Mouse (Mus musculus): ENCODE measurements at regions not wholly inside any gene's neighbourhood (a gene's known extent, or its start where the extent isn't known, plus 50 kb on each side); places are given as distances from the start of the nearest gene placed in this dataset.

DNA sequence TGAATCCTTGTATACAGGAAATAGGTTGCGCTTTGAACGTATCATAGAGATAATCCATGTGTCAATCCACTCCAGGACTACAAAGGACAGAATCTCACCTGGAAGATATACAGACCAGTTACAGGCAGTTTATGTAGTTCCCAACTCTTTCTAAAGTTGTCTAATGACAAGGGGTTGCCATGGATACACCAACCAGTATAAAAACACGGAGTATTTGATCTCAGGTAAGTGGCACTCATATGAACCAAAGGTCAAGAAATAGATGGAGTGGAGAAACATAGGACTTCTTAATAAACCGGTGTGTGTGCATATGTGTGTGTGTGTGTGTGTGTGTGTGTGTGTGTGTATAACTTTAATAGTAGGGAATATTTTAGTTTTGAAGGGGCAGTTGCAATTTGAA, 266.0 kb upstream of the Arrdc4 start:
- Histone ChIP-seq H3K27ac (replicated peaks) (no peak overlapping the region), H3K9ac (no peak overlapping the region), H3K36me3 (no peaks in the 10 kb centered on the region), H3K27me3 (replicated peaks) (no peaks in the 10 kb centered on the region), H3K9me3 (no peaks in the 10 kb centered on the region), H3K4me3 (no peak overlapping the region), H3K4me1 (peaks cover 3% of the 10 kb centered on the region; the same call in 1 of the 2 replicates), H3K4me2 (no peak overlapping the region)
- 74% methylated on average over 4 of the region's 4 CpGs for WGBS
- no peak for ATAC-seq (ENCODE audit: extremely low read depth, insufficient number of reproducible peaks, low FRiP score, low TSS enrichment)

DNA sequence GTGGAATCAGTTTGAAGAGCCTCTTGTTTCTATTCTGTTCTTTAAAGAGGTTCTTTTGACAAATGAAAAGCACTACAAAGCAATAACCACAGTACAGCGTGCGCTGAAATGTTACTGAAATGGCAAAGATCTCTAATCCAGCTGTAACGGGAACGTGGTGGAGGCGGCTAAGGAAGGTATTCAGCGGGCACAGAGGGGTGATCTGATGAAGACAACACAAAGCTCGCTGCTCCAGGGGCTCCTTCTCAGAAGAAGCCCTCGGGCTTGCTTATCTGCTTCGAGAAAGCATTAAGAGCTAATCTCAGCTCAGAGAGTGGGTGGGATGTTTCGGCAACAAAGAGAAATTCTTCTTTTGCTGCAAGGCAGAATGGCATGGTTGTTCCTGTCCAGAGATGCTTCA, 258.2 kb upstream of the Arrdc4 start:
- 54% methylated on average over 10 of the region's 10 CpGs for WGBS
- H3K4me2 ChIP-seq, result no peak overlapping the region

DNA sequence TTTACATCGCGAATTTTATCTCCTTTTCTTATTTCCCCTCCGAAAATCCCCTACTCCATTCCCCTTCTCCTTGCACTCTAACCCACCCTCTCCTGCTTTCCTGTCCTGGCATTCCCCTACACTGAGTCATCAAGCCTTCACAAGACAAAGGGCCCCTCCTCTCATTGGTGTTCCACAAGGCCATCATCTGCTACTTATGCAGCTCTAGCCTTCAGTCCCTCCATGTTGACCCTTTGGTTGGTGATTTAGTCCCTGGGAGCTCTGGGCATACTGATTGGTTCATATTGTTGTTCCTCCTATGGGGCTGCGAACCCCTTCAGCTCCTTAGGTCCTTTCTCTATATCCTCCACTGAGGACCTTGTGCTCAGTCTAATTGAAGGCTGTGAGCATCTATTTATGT, 239.0 kb upstream of the Arrdc4 start:
- Histone ChIP-seq H3K9ac (no peak overlapping the region), H3K9me3 (no peaks in the 10 kb centered on the region), H3K36me3 (no peaks in the 10 kb centered on the region), H3K4me2 (no peak overlapping the region), H3K4me1 (no peaks in the 10 kb centered on the region), H3K27me3 (replicated peaks) (no peaks in the 10 kb centered on the region), H3K27ac (replicated peaks) (no peak overlapping the region), H3K4me3 (no peak overlapping the region)
- ATAC-seq (ENCODE audit: extremely low read depth, insufficient number of reproducible peaks, low FRiP score, low TSS enrichment), result no peak
- WGBS, result 75% methylated on average over 4 of the region's 4 CpGs

More for the DNA sequence above, 258.2 kb upstream of the Arrdc4 start:
- Histone ChIP-seq H3K27ac (replicated peaks) (no peak overlapping the region), H3K9me3 (no peaks in the 10 kb centered on the region), H3K4me3 (no peak overlapping the region), H3K27me3 (replicated peaks) (no peaks in the 10 kb centered on the region), H3K36me3 (no peaks in the 10 kb centered on the region), H3K9ac (no peak overlapping the region), H3K4me1 (no peaks in the 10 kb centered on the region)
- no peak for ATAC-seq (ENCODE audit: extremely low read depth, insufficient number of reproducible peaks, low FRiP score, low TSS enrichment)

DNA sequence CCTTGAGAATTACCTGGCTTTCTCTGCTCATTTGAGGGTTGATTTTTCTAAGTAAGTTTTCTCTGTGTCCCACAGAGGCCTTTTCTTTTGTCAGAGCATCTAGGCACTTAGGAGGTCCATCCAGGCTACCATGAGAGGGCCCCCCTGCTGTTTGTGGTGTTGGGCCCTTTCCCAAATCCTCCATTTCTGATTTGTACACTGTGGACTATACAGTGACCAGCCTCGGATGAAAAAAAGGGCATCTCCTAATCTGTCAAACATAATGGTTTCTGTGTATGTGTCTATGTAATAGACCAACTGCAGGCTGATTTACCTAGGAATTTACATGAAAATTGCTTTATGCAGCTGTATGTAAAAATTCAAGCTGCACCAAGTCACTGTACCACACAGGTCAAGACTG, 234.9 kb upstream of the Arrdc4 start:
- H3K9me3 ChIP-seq, result no peaks in the 10 kb centered on the region
- H3K4me2 ChIP-seq, result no peak overlapping the region
- 60% methylated on average over 1 of the region's 1 CpGs for WGBS
- H3K27me3 ChIP-seq (replicated peaks), result no peaks in the 10 kb centered on the region
- no peak overlapping the region for H3K4me3 ChIP-seq
- H3K27ac ChIP-seq (replicated peaks), result no peak overlapping the region
- no peaks in the 10 kb centered on the region for H3K36me3 ChIP-seq
- no peaks in the 10 kb centered on the region for H3K4me1 ChIP-seq
- H3K9ac ChIP-seq, result no peak overlapping the region
- ATAC-seq (ENCODE audit: extremely low read depth, insufficient number of reproducible peaks, low FRiP score, low TSS enrichment), result no peak

DNA sequence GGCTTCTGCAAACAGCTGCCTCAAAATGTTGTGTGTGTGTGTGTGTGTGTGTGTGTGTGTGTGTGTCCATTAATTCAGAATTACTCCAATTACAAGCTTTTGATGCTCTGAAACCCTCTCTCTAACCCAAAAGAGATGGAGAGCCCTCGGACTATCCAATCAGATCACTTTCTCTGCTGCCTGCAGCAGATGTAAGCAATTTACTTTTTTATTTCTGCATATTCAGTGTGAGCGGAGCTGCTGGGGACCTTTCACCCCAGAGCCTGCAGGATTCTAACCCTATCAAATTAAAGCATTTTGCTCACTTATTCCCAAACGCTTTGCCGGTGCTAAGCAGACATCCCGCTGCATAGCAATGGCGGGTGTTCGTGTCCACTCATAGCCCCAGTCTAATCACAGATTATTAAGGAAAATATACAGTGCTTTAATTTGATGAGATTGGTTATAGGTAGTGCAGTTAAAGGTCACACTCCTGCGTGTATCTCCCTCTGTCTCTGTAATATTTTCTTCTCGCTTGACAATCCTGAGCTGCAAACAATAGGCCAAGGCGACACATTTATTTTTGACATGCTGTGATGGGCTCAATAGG, 234.0 kb upstream of the Arrdc4 start:
- Histone ChIP-seq H3K9ac (no peak overlapping the region), H3K36me3 (no peaks in the 10 kb centered on the region), H3K27ac (replicated peaks) (no peak overlapping the region), H3K4me1 (no peaks in the 10 kb centered on the region), H3K4me2 (no peak overlapping the region), H3K27me3 (replicated peaks) (no peaks in the 10 kb centered on the region), H3K4me3 (no peak overlapping the region), H3K9me3 (no peaks in the 10 kb centered on the region)
- WGBS, result 74% methylated on average over 10 of the region's 10 CpGs
- no peak for ATAC-seq (ENCODE audit: extremely low read depth, insufficient number of reproducible peaks, low FRiP score, low TSS enrichment)

DNA sequence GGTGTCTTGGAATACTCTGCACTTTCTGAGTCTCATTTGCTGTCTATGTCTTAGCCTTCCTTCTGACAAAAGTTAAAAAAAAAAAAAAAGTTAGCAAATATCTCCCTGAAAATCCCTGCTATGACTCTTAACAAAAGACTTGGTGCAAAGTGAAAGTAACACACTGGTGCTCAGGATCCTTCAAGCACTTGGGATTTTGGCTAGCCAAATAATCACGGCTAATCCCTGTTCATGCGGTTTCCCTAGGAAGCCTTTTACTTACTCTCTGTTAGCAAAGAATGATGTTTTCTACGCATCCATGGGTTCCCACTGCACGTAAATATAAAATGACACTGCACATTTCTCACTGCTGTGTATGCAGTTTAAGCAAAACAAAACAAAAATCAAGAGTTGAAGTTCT, 229.5 kb upstream of the Arrdc4 start:
- Histone ChIP-seq H3K27ac (replicated peaks) (no peak overlapping the region), H3K27me3 (replicated peaks) (no peaks in the 10 kb centered on the region), H3K4me3 (no peak overlapping the region), H3K36me3 (no peaks in the 10 kb centered on the region), H3K9me3 (no peaks in the 10 kb centered on the region), H3K4me2 (no peak overlapping the region), H3K4me1 (no peaks in the 10 kb centered on the region), H3K9ac (no peak overlapping the region)
- WGBS, result 50% methylated on average over 4 of the region's 4 CpGs
- ATAC-seq (ENCODE audit: extremely low read depth, insufficient number of reproducible peaks, low FRiP score, low TSS enrichment), result no peak

DNA sequence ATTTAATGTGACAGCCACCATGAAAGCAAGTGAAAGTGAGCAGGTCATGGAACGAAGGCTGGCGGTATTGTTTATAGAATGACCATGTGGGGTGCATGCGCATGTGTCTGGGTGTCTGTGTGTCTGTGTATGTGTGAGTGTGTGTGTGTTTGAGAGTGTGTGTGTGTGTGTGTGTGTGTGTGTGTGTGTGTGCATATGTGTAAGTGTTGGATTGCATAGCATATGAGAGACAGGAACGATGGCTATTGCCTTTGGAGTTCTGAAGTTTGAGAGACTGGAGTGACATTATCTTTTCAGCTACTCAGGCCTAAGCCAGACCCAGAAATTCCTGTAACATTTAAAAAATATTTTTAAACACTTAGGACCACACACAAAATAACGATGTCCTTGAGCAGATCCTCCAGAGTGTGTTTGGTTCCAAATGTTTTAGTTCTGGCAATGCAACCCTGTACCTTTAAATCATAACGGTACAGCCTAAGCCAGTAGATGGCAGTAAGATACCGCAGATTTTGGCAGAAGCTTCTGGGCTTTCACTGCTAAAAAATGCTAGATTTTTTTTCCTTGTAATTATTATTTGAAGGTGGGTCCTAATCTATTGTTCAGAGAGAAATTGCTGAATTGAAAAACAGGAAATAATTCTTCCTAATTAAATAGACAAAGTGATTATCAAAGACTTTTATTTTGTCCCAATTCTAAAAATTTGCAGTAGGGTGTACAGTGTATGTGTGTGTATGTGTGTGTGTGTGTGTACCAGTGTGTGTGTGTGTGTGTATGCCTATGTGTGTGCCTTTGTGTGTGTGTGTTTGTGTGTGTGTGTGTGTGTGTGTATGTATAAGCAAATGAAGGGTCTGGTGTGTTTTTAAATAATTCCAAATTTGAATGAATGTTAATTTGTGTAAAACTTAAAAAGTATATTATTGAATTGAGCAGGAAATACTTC, 228.0 kb upstream of the Arrdc4 start:
- H3K4me3 ChIP-seq, result no peak overlapping the region
- H3K27ac ChIP-seq (replicated peaks), result no peak overlapping the region
- ATAC-seq (ENCODE audit: extremely low read depth, insufficient number of reproducible peaks, low FRiP score, low TSS enrichment), result no peak
- 56% methylated on average over 7 of the region's 7 CpGs for WGBS
- H3K9me3 ChIP-seq, result no peaks in the 10 kb centered on the region
- H3K4me2 ChIP-seq, result no peak overlapping the region
- H3K27me3 ChIP-seq (replicated peaks), result no peaks in the 10 kb centered on the region
- H3K9ac ChIP-seq, result no peak overlapping the region
- H3K36me3 ChIP-seq, result no peaks in the 10 kb centered on the region
- H3K4me1 ChIP-seq, result no peaks in the 10 kb centered on the region

DNA sequence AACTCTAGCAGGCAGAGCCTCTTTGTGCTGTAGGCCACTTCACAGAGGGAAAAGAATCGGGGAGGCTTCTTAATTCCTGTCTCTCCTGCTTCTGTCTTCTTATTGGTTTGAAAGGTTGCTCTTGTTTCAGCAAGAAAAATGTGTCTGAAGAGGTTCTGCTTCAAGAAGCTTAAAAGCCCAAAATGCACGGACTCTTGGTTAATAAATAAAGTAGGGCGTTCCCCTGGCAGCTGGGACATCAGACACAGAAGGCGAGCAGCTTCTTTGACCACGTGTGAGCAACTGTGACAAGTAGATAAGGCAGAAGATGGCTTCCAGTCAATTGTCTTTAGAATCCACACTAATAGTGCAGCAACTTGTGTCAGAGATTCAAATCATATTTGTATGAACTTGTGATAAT, 226.9 kb upstream of the Arrdc4 start:
- no peak overlapping the region for H3K27ac ChIP-seq (replicated peaks)
- H3K36me3 ChIP-seq, result no peaks in the 10 kb centered on the region
- H3K9ac ChIP-seq, result no peak overlapping the region
- no peak overlapping the region for H3K4me2 ChIP-seq
- no peaks in the 10 kb centered on the region for H3K9me3 ChIP-seq
- H3K27me3 ChIP-seq (replicated peaks), result no peaks in the 10 kb centered on the region
- H3K4me3 ChIP-seq, result no peak overlapping the region
- WGBS, result 47% methylated on average over 5 of the region's 5 CpGs
- no peaks in the 10 kb centered on the region for H3K4me1 ChIP-seq
- ATAC-seq (ENCODE audit: extremely low read depth, insufficient number of reproducible peaks, low FRiP score, low TSS enrichment), result no peak

DNA sequence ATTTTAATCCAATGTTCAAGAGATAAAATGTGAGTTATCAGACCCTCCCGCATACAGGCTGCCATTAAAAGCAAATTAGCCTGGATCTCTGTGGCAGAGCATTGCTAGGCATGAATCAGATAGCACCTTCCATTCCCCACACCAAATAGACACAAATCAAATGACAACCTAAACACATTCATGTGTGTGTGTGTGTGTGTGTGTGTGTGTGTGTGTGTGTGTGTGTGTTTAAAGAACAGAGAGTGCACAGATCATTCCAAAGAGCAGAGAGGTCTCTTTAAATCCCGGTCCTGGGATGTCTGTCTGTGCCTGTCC, 226.5 kb upstream of the Arrdc4 start:
- no peak for ATAC-seq (ENCODE audit: extremely low read depth, insufficient number of reproducible peaks, low FRiP score, low TSS enrichment)
- Histone ChIP-seq H3K4me2 (no peak overlapping the region), H3K9ac (no peak overlapping the region), H3K4me3 (no peak overlapping the region), H3K27ac (replicated peaks) (no peak overlapping the region), H3K9me3 (no peaks in the 10 kb centered on the region), H3K36me3 (no peaks in the 10 kb centered on the region), H3K4me1 (no peaks in the 10 kb centered on the region), H3K27me3 (replicated peaks) (no peaks in the 10 kb centered on the region)
- WGBS, result 59% methylated on average over 2 of the region's 2 CpGs

DNA sequence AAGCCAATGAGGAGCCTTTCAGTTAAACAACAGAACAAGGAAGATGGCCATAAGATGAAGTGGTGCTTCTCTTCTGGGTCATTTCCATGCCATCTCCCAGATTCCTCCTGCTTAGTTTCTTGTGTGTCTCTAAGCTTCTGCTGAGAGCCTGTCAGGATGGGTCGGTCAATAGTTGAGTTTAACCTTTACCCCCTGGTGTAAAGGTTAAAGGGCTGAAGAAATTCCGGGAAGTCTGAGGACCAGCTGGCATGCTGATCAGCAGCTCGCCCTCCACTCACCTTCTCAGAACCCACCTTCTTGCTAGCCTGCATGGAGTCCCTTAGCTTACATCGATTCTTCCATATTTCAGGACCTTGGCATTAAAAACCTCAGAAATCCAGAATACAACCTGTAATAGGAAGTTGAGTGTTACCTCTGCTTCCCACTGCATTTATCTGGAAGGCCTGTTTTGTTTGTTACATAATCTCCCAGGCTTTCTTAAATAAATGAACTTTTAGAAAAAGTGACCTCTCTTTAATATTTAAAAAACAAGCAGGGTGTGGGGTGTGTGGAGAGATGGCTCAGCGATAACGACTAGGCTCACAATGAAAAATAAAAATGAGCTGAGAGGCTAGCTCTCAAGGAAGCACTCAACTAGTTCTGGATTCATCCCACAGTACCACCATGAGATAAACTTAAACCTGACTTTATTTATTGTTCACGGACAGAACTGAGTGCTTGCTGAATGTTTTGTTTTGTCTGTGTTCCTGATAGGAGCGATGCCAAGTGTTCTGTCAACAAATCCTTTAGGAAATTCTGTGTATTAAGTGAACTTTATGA, 225.9 kb upstream of the Arrdc4 start:
- no peaks in the 10 kb centered on the region for H3K4me1 ChIP-seq
- H3K4me3 ChIP-seq, result no peak overlapping the region
- no peak overlapping the region for H3K27ac ChIP-seq (replicated peaks)
- H3K36me3 ChIP-seq, result no peaks in the 10 kb centered on the region
- 63% methylated on average over 8 of the region's 8 CpGs for WGBS
- H3K27me3 ChIP-seq (replicated peaks), result no peaks in the 10 kb centered on the region
- no peak overlapping the region for H3K4me2 ChIP-seq
- no peak for ATAC-seq (ENCODE audit: extremely low read depth, insufficient number of reproducible peaks, low FRiP score, low TSS enrichment)
- no peak overlapping the region for H3K9ac ChIP-seq
- H3K9me3 ChIP-seq, result no peaks in the 10 kb centered on the region

DNA sequence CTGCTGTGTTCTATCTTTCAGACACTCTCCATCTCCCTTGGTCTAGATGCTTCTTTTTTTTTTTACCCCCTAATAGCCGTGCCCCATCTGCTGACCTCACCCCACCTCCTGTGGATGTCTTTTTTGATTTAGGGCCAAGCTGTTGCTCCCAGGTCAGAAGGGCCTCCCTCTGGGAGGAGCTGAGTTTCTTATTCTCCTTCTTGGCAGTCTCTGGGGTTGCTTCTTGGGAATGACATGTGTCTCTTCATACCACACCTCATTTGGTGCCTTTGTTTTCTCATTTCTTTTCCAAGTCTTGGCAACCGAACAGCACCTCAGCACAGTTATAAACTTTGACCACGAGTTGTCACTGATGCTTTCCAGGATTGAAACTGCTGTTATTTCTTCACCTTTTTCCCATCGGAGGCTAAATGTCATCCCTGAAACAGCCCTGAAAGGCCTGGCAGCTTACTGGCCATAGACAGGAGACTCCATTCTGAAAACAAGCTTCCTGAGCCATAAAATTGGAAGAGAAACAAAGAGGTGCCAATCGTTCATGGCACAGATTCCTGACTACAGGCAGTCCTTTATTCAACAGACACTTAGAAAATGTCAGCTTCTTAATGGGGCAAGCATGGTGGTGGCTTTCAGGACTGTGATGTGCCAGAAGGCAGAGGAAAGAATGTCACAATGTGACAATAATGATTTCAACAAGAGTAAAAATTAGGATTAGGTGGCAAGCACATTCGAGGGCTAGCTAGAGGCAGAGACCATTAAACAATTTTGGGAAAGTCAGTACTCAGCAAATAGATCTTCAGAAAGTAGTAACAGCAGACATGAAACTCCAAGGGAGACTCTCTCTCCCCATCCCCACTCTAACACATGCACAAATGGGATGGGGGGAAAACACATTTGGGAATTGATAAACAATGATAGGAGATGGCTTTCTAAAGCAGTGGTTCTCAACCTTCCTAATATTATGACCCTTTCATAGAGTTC, 197.1 kb upstream of the Arrdc4 start:
- no peaks in the 10 kb centered on the region for H3K36me3 ChIP-seq
- WGBS, result 51% methylated on average over 6 of the region's 6 CpGs
- H3K4me3 ChIP-seq, result no peak overlapping the region
- H3K4me2 ChIP-seq, result no peak overlapping the region
- H3K27ac ChIP-seq (replicated peaks), result no peak overlapping the region
- no peak for ATAC-seq (ENCODE audit: extremely low read depth, insufficient number of reproducible peaks, low FRiP score, low TSS enrichment)
- H3K4me1 ChIP-seq, result no peaks in the 10 kb centered on the region
- no peaks in the 10 kb centered on the region for H3K9me3 ChIP-seq
- H3K9ac ChIP-seq, result no peak overlapping the region
- no peaks in the 10 kb centered on the region for H3K27me3 ChIP-seq (replicated peaks)
